ENCODE assay signal across 19 mouse cellular contexts in genomic region chr11:96281396-96281795, GRCm38 (mm10). TPM values are rescaled to one million over a fixed set of nuclear protein-coding genes. Genes with fewer than 3 reads are reported as not detected.
DNase-seq lines count a peak whose midpoint lies in the region; ATAC-seq and TF ChIP-seq lines count a peak whose summit lies in the region.
"Had no signal": no experiment of that assay in that cellular context is flagged by ENCODE, and none has a peak within 500 bp of the region (broad histone marks: within the 10 kb centered on the region; RNA-seq: fewer than 3 reads in every experiment).

No protein-coding gene starts in this region.

- H3K4me3 ChIP-seq in hindbrain, embryonic 13.5 days = peak overlapping the region; percentile 48
- H3K4me3 ChIP-seq in hindbrain, postnatal 0 days (ENCODE audit: low read length) = no peak overlapping the region
- H3K4me3 ChIP-seq in intestine, embryonic 15.5 days (replicated peaks) = no peak overlapping the region
- H3K4me3 ChIP-seq: forebrain, embryonic 13.5 days; heart, adult 2 months; liver, embryonic 12.5 days had no signal

- H3K4me2 ChIP-seq in hindbrain, embryonic 13.5 days = peak overlapping the region; percentile 54
- H3K4me2 ChIP-seq in hindbrain, postnatal 0 days (ENCODE audit: low read depth, low read length) = no peak overlapping the region
- H3K4me2 ChIP-seq in intestine, embryonic 15.5 days (replicated peaks) = peak overlapping the region; percentile 23; the same call in 1 of the 2 replicates
- H3K4me2 ChIP-seq: forebrain, embryonic 13.5 days; liver, embryonic 12.5 days had no signal

- no peak for DNase-seq in hindbrain, postnatal 0 days (ENCODE audit: low spot score)
- peak; percentile 24 for DNase-seq in ES-CJ7 (ENCODE audit: low read depth, low spot score)
- DNase-seq in kidney, postnatal 25 days = peak; percentile 38 to 67
- DNase-seq in testis, postnatal 10 days (ENCODE audit: low spot score) = no peak
- DNase-seq in right cerebral cortex, postnatal 10 days (ENCODE audit: low spot score in 2 of 2) = no peak
- DNase-seq in right cerebral cortex, postnatal 25 days = no peak
- DNase-seq: cerebellum, adult 8-10 months; heart, adult 2 months; heart, postnatal 14 days; right cerebral cortex, adult 18-20 months; thymus, adult 2 months had no signal

- peaks cover 93% of the 10 kb centered on the region for H3K27me3 ChIP-seq in hindbrain, embryonic 13.5 days
- peaks cover 75% of the 10 kb centered on the region for H3K27me3 ChIP-seq in hindbrain, postnatal 0 days (ENCODE audit: insufficient read depth, low read length)
- H3K27me3 ChIP-seq in intestine, embryonic 15.5 days (replicated peaks) = peaks cover 56% of the 10 kb centered on the region

- no peaks in the 10 kb centered on the region; the same call in none of the 2 replicates for H3K4me1 ChIP-seq in hindbrain, embryonic 13.5 days (replicated peaks)
- H3K4me1 ChIP-seq in hindbrain, postnatal 0 days (ENCODE audit: insufficient read depth, low read length) = no peaks in the 10 kb centered on the region
- H3K4me1 ChIP-seq in intestine, embryonic 15.5 days (replicated peaks) = peaks cover 22% of the 10 kb centered on the region
- H3K4me1 ChIP-seq: liver, embryonic 12.5 days had no signal

- TF ChIP-seq CTCF in hindbrain, postnatal 0 days (IDR thresholded peaks at IDR 0.05; ENCODE audit: low read depth) = no peak

- H3K9me3 ChIP-seq in hindbrain, embryonic 13.5 days = no peaks in the 10 kb centered on the region
- H3K9me3 ChIP-seq in hindbrain, postnatal 0 days (ENCODE audit: low read length) = no peaks in the 10 kb centered on the region
- no peaks in the 10 kb centered on the region for H3K9me3 ChIP-seq in intestine, embryonic 15.5 days
- H3K9me3 ChIP-seq: forebrain, embryonic 13.5 days; liver, embryonic 12.5 days had no signal

- 6% methylated on average over 18 of the region's 18 CpGs for WGBS in hindbrain, embryonic 13.5 days
- 6% methylated on average over 18 of the region's 18 CpGs for WGBS in hindbrain, postnatal 0 days
- WGBS in intestine, embryonic 15.5 days = 19% methylated on average over 18 of the region's 18 CpGs

- ATAC-seq in hindbrain, embryonic 13.5 days (ENCODE audit: low FRiP score) = no peak
- ATAC-seq in hindbrain, postnatal 0 days = no peak
- ATAC-seq in intestine, embryonic 15.5 days = no peak
- ATAC-seq: forebrain, embryonic 13.5 days; liver, embryonic 12.5 days had no signal

- H3K36me3 ChIP-seq in hindbrain, embryonic 13.5 days = no peaks in the 10 kb centered on the region
- H3K36me3 ChIP-seq in hindbrain, postnatal 0 days (ENCODE audit: insufficient read depth, low read length) = no peaks in the 10 kb centered on the region
- H3K36me3 ChIP-seq in intestine, embryonic 15.5 days = no peaks in the 10 kb centered on the region
- H3K36me3 ChIP-seq: liver, embryonic 12.5 days had no signal

- peak overlapping the region; percentile 81 for H3K27ac ChIP-seq in hindbrain, embryonic 13.5 days
- H3K27ac ChIP-seq in hindbrain, postnatal 0 days = no peak overlapping the region
- no peak overlapping the region for H3K27ac ChIP-seq in intestine, embryonic 15.5 days
- H3K27ac ChIP-seq: forebrain, embryonic 13.5 days; heart, adult 2 months; liver, embryonic 12.5 days had no signal

- H3K9ac ChIP-seq in hindbrain, embryonic 13.5 days = peak overlapping the region; percentile 49
- H3K9ac ChIP-seq in hindbrain, postnatal 0 days (replicated peaks; ENCODE audit: low read length) = no peak overlapping the region
- H3K9ac ChIP-seq in intestine, embryonic 15.5 days = no peak overlapping the region
- H3K9ac ChIP-seq: forebrain, embryonic 13.5 days; liver, embryonic 12.5 days had no signal

RNA-seq across cellular contexts. Expression of gene Hoxb8, which starts 0.3 kb away (rescaled TPM):
- 19.2 and 27.2 TPM in 2 replicates for polyA plus RNA-seq in hindbrain, embryonic 13.5 days (2015; fragmentation: Nextera tagmentation; extraction: Ambion mirVana)
- total RNA-seq in hindbrain, postnatal 0 days (2014; rRNA removed) = 28.0 and 66.5 TPM in 2 replicates
- 4.6 and 6.2 TPM in 2 replicates for polyA plus RNA-seq in hindbrain, postnatal 0 days (2015; fragmentation: Nextera tagmentation; extraction: Ambion mirVana)
- polyA plus RNA-seq in intestine, embryonic 15.5 days (2015; fragmentation: Nextera tagmentation; extraction: Ambion mirVana) = 1.1 and 1.5 TPM in 2 replicates
- total RNA-seq: heart, adult 2 months; heart, postnatal 14 days; layer of hippocampus, postnatal 25 days; left cerebral cortex, postnatal 36 days; megakaryocyte, adult 5-6 weeks had no signal
- polyA plus RNA-seq: forebrain, embryonic 13.5 days; heart, adult 2 months; liver, embryonic 12.5 days had no signal

RNA-seq across cellular contexts. Expression of gene Hoxb7, which starts 5.0 kb away (rescaled TPM):
- polyA plus RNA-seq in hindbrain, embryonic 13.5 days (2015; fragmentation: Nextera tagmentation; extraction: Ambion mirVana) = 21.5 and 33.2 TPM in 2 replicates
- 11.0 and 21.7 TPM in 2 replicates for total RNA-seq in hindbrain, postnatal 0 days (2014; rRNA removed)
- polyA plus RNA-seq in hindbrain, postnatal 0 days (2015; fragmentation: Nextera tagmentation; extraction: Ambion mirVana) = 10.1 and 16.8 TPM in 2 replicates
- 10.7 and 12.4 TPM in 2 replicates for polyA plus RNA-seq in intestine, embryonic 15.5 days (2015; fragmentation: Nextera tagmentation; extraction: Ambion mirVana)
- total RNA-seq: heart, adult 2 months; heart, postnatal 14 days; layer of hippocampus, postnatal 25 days; left cerebral cortex, postnatal 36 days; megakaryocyte, adult 5-6 weeks had no signal
- polyA plus RNA-seq: forebrain, embryonic 13.5 days; heart, adult 2 months had no signal

RNA-seq across cellular contexts. Expression of gene Hoxb9, which starts 10.1 kb away (rescaled TPM):
- 4.8 and 7.2 TPM in 2 replicates for polyA plus RNA-seq in hindbrain, embryonic 13.5 days (2015; fragmentation: Nextera tagmentation; extraction: Ambion mirVana)
- 0.40 TPM in 1 of 2 replicates, not detected in the other for total RNA-seq in hindbrain, postnatal 0 days (2014; rRNA removed)
- polyA plus RNA-seq in hindbrain, postnatal 0 days (2015; fragmentation: Nextera tagmentation; extraction: Ambion mirVana) = 0.13 TPM in 1 of 2 replicates, not detected in the other
- 1.2 and 1.3 TPM in 2 replicates for polyA plus RNA-seq in intestine, embryonic 15.5 days (2015; fragmentation: Nextera tagmentation; extraction: Ambion mirVana)
- total RNA-seq: heart, adult 2 months; heart, postnatal 14 days; layer of hippocampus, postnatal 25 days; left cerebral cortex, postnatal 36 days; megakaryocyte, adult 5-6 weeks had no signal
- polyA plus RNA-seq: C2C12; forebrain, embryonic 13.5 days; heart, adult 2 months; liver, embryonic 12.5 days had no signal

RNA-seq across cellular contexts. Expression of gene Hoxb6, which starts 10.9 kb away (rescaled TPM):
- 81.9 and 132 TPM in 2 replicates for polyA plus RNA-seq in hindbrain, embryonic 13.5 days (2015; fragmentation: Nextera tagmentation; extraction: Ambion mirVana)
- 23.2 and 30.2 TPM in 2 replicates for total RNA-seq in hindbrain, postnatal 0 days (2014; rRNA removed)
- polyA plus RNA-seq in hindbrain, postnatal 0 days (2015; fragmentation: Nextera tagmentation; extraction: Ambion mirVana) = 29.0 and 36.3 TPM in 2 replicates
- polyA plus RNA-seq in intestine, embryonic 15.5 days (2015; fragmentation: Nextera tagmentation; extraction: Ambion mirVana) = 14.4 and 16.1 TPM in 2 replicates
- total RNA-seq: heart, adult 2 months; heart, postnatal 14 days; layer of hippocampus, postnatal 25 days; left cerebral cortex, postnatal 36 days; megakaryocyte, adult 5-6 weeks had no signal
- polyA plus RNA-seq: forebrain, embryonic 13.5 days; heart, adult 2 months had no signal

RNA-seq across cellular contexts. Expression of gene Hoxb5, which starts 21.7 kb away (rescaled TPM):
- polyA plus RNA-seq in hindbrain, embryonic 13.5 days (2015; fragmentation: Nextera tagmentation; extraction: Ambion mirVana) = 196 and 216 TPM in 2 replicates
- total RNA-seq in hindbrain, postnatal 0 days (2014; rRNA removed) = 16.5 and 24.3 TPM in 2 replicates
- polyA plus RNA-seq in hindbrain, postnatal 0 days (2015; fragmentation: Nextera tagmentation; extraction: Ambion mirVana) = 109 and 113 TPM in 2 replicates
- polyA plus RNA-seq in intestine, embryonic 15.5 days (2015; fragmentation: Nextera tagmentation; extraction: Ambion mirVana) = 27.2 and 31.3 TPM in 2 replicates
- total RNA-seq: layer of hippocampus, postnatal 25 days; left cerebral cortex, postnatal 36 days; megakaryocyte, adult 5-6 weeks had no signal
- polyA plus RNA-seq: C2C12; forebrain, embryonic 13.5 days had no signal

Comparison
In these comparisons a context has a peak if more than half of its experiments do, and no peak if none do; other contexts are left out.
1. DNase-seq: peak in ES-CJ7 (single experiment) and kidney, postnatal 25 days (2 of 2); none in hindbrain, postnatal 0 days (single experiment), testis, postnatal 10 days (single experiment), right cerebral cortex, postnatal 10 days (0 of 2) and right cerebral cortex, postnatal 25 days (single experiment).